Mouse (Mus musculus) myocyte (in vitro differentiated cells): ENCODE measurements around the gene Flad1. TPM values are rescaled to one million over a fixed set of nuclear protein-coding genes. Genes with fewer than 3 reads are reported as not detected.

ENCODE experiments used
- H3K27me3 ChIP-seq: one replicate; pipeline ENCODE4 v1.6.1; 2011; ENCODE audit not compliant: control insufficient read depth, insufficient read depth, insufficient read length
- H3K36me3 ChIP-seq: one replicate; pipeline ENCODE4 v1.6.1; 2011; ENCODE audit not compliant: control insufficient read depth, insufficient read depth
- H3K4me2 ChIP-seq: one replicate; pipeline ENCODE4 v1.6.1; 2011; ENCODE audit warnings: low read depth, control low read depth
- H3K4me3 ChIP-seq: one replicate; pipeline ENCODE4 v1.5.1; 2011; ENCODE audit warnings: mild to moderate bottlenecking, control low read depth, moderate library complexity
- H3K79me2 ChIP-seq: one replicate; pipeline ENCODE4 v1.6.1; 2011; ENCODE audit not compliant: control insufficient read depth, insufficient read depth
- H3ac ChIP-seq: one replicate; pipeline ENCODE4 v1.6.1; 2011; ENCODE audit not compliant: control insufficient read depth, insufficient read length
- CEBPB ChIP-seq: IDR thresholded peaks from 2 replicates; pipeline ENCODE4 v1.6.1; 2011; ENCODE audit warnings: mild to moderate bottlenecking, moderate library complexity; ENCODE audit not compliant: poor library complexity, insufficient read depth, severe bottlenecking
- E2F4 ChIP-seq: IDR thresholded peaks from one replicate; pipeline ENCODE4 v1.6.1; 2011; ENCODE audit warnings: mild to moderate bottlenecking, control low read depth, moderate library complexity; ENCODE audit not compliant: insufficient read depth
- MAX ChIP-seq: IDR thresholded peaks from one replicate; pipeline ENCODE4 v1.6.1; 2011; ENCODE audit warnings: low read depth, mild to moderate bottlenecking, control low read depth
- MYOD1 ChIP-seq, 3 experiments: IDR thresholded peaks; one replicate each; pipeline ENCODE4 v1.6.1; 2011; ENCODE audit warnings: control low read depth in 2 of 3, low read depth in 2 of 3, mild to moderate bottlenecking in 2 of 3, moderate library complexity in 1 of 3; ENCODE audit not compliant: insufficient read length in 2 of 3, control insufficient read depth in 1 of 3
- MYOG ChIP-seq, 3 experiments: IDR thresholded peaks; one replicate each; pipeline ENCODE4 v1.6.1; 2011; ENCODE audit warnings: control low read depth in 2 of 3, low read depth in 2 of 3, mild to moderate bottlenecking in 2 of 3; ENCODE audit not compliant: insufficient read length in 2 of 3, control insufficient read depth in 1 of 3, insufficient read depth in 1 of 3
- POLR2A ChIP-seq: IDR thresholded peaks from one replicate; pipeline ENCODE4 v1.6.1; 2011; ENCODE audit warnings: low read depth, mild to moderate bottlenecking, control low read depth, moderate library complexity; ENCODE audit not compliant: insufficient read length
- POLR2AphosphoS2 ChIP-seq: IDR thresholded peaks from one replicate; pipeline ENCODE4 v1.6.1; 2011; ENCODE audit warnings: low read depth, control low read depth; ENCODE audit not compliant: insufficient read length
- REST ChIP-seq: IDR thresholded peaks from one replicate; pipeline ENCODE4 v1.6.1; 2011; ENCODE audit warnings: mild to moderate bottlenecking, control low read depth, moderate library complexity; ENCODE audit not compliant: insufficient read depth, insufficient read length
- SRF ChIP-seq: IDR thresholded peaks from one replicate; pipeline ENCODE4 v1.6.1; 2011; ENCODE audit warnings: low read depth; ENCODE audit not compliant: control insufficient read depth, insufficient read length
- TCF12 ChIP-seq: IDR thresholded peaks from one replicate; pipeline ENCODE4 v1.6.1; 2011; ENCODE audit warnings: mild to moderate bottlenecking, control low read depth; ENCODE audit not compliant: poor library complexity, insufficient read depth, severe bottlenecking
- TCF3 ChIP-seq: IDR thresholded peaks from one replicate; pipeline ENCODE4 v1.6.1; 2011; ENCODE audit warnings: low read depth, control low read depth; ENCODE audit not compliant: insufficient read length
- USF1 ChIP-seq: IDR thresholded peaks from one replicate; pipeline ENCODE4 v1.6.1; 2011; ENCODE audit warnings: low read depth, mild to moderate bottlenecking, control low read depth, moderate library complexity
- polyA plus RNA-seq: library from polyadenylated mRNA; unstranded; fragments of >200 nt; fragmentation: generic; extraction: Trizol; gene quantifications from one replicate; pipeline ENCODE4 v1.2.1, GENCODE M21; 2012; ENCODE audit warnings: missing spikeins

The Flad1 gene
- polyA plus RNA-seq, 1 experiment = 19.8 TPM

GRCm38 (mm10) chr3:89410864-89411263 is 806 bp downstream of the Flad1 start:
- H3K79me2 ChIP-seq = peaks cover 9% of the 10 kb centered on the region
- no peak overlapping the region for H3ac ChIP-seq
- no peaks in the 10 kb centered on the region for H3K27me3 ChIP-seq
- peak overlapping the region; percentile 41 for H3K4me3 ChIP-seq
- no peak for TF ChIP-seq POLR2AphosphoS2
- no peak for TF ChIP-seq MYOG (IDR thresholded peaks at IDR 0.05; ENCODE audit: control insufficient read depth in 1 of 3, insufficient read depth in 1 of 3, insufficient read length in 2 of 3, low read depth in 2 of 3)
- no peak for TF ChIP-seq MYOD1 (IDR thresholded peaks at IDR 0.05; ENCODE audit: control insufficient read depth in 1 of 3, insufficient read length in 2 of 3, low read depth in 2 of 3)
- no peak for TF ChIP-seq MAX
- no peak for TF ChIP-seq REST
- TF ChIP-seq SRF = no peak
- no peak for TF ChIP-seq POLR2A
- TF ChIP-seq USF1 = no peak
- TF ChIP-seq E2F4 = no peak
- no peak for TF ChIP-seq TCF12
- no peak for TF ChIP-seq CEBPB
- no peak for TF ChIP-seq TCF3
- H3K4me2 ChIP-seq = peak overlapping the region; percentile 86
- peaks cover 11% of the 10 kb centered on the region for H3K36me3 ChIP-seq

GRCm38 (mm10) chr3:89409701-89410100 is 2.0 kb downstream of the Flad1 start:
- H3K27me3 ChIP-seq = no peaks in the 10 kb centered on the region
- no peak overlapping the region for H3K4me3 ChIP-seq
- TF ChIP-seq MAX (no peak), E2F4 (no peak), POLR2A (no peak), CEBPB (no peak), USF1 (no peak), POLR2AphosphoS2 (no peak), TCF3 (no peak), REST (no peak), MYOG (IDR thresholded peaks at IDR 0.05; ENCODE audit: control insufficient read depth in 1 of 3, insufficient read depth in 1 of 3, insufficient read length in 2 of 3, low read depth in 2 of 3) (no peak), TCF12 (no peak), SRF (no peak), MYOD1 (IDR thresholded peaks at IDR 0.05; ENCODE audit: control insufficient read depth in 1 of 3, insufficient read length in 2 of 3, low read depth in 2 of 3) (no peak)
- H3ac ChIP-seq = no peak overlapping the region
- H3K79me2 ChIP-seq = peaks cover 5% of the 10 kb centered on the region
- H3K36me3 ChIP-seq = peaks cover 7% of the 10 kb centered on the region
- no peak overlapping the region for H3K4me2 ChIP-seq

- Histone ChIP-seq H3K4me2 (no peak overlapping the region), H3K27me3 (no peaks in the 10 kb centered on the region), H3K4me3 (no peak overlapping the region), H3ac (no peak overlapping the region), H3K36me3 (peaks cover 4% of the 10 kb centered on the region), H3K79me2 (peaks cover 5% of the 10 kb centered on the region)
- TF ChIP-seq MYOG (IDR thresholded peaks at IDR 0.05; ENCODE audit: control insufficient read depth in 1 of 3, insufficient read depth in 1 of 3, insufficient read length in 2 of 3, low read depth in 2 of 3) (no peak), USF1 (no peak), REST (no peak), E2F4 (no peak), MAX (no peak), CEBPB (no peak), MYOD1 (IDR thresholded peaks at IDR 0.05; ENCODE audit: control insufficient read depth in 1 of 3, insufficient read length in 2 of 3, low read depth in 2 of 3) (no peak), POLR2AphosphoS2 (no peak), TCF3 (no peak), SRF (no peak), TCF12 (no peak), POLR2A (no peak)
These were observed 3.2 kb downstream of the Flad1 start for GRCm38 (mm10) chr3:89408448-89408847.

GRCm38 (mm10) chr3:89406887-89407286 is 4.8 kb downstream of the Flad1 start:
- H3K36me3 ChIP-seq = peaks cover 4% of the 10 kb centered on the region
- no peaks in the 10 kb centered on the region for H3K27me3 ChIP-seq
- no peak overlapping the region for H3K4me3 ChIP-seq
- TF ChIP-seq USF1 (no peak), CEBPB (no peak), REST (no peak), E2F4 (no peak), MYOD1 (IDR thresholded peaks at IDR 0.05; ENCODE audit: control insufficient read depth in 1 of 3, insufficient read length in 2 of 3, low read depth in 2 of 3) (no peak), MYOG (IDR thresholded peaks at IDR 0.05; ENCODE audit: control insufficient read depth in 1 of 3, insufficient read depth in 1 of 3, insufficient read length in 2 of 3, low read depth in 2 of 3) (no peak), TCF12 (no peak), POLR2AphosphoS2 (no peak), MAX (no peak), POLR2A (no peak), SRF (no peak), TCF3 (no peak)
- H3ac ChIP-seq = no peak overlapping the region
- peaks cover 5% of the 10 kb centered on the region for H3K79me2 ChIP-seq
- no peak overlapping the region for H3K4me2 ChIP-seq

DNA sequence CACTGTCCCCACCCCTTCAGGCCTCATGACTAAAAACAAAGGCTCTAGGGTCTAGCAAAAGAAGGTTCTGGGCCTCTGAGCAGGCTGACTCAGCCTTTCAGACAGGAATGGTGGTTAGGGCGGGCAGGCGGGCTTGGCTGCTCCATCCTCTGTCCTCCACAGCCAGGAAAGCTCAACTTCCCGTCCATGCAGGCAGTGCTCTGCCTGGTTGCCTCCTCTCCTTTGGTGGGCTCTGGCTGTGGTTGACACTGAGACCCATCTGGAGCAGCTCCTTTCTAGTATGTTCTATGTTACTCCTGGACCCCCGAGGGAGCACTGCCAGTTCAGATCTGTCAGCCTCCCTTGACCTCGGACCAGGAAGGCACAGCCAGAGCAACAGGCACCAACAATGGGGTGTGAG is 9.0 kb downstream of the Flad1 start, which contains the start of gene Lenep:
Gene Lenep, minus strand, starts transcription at position 101 of the 400 bp plus-strand sequence.
- Histone ChIP-seq H3K4me2 (no peak within 1 kb of the TSS), H3K79me2 (no peaks in the 10 kb centered on the region), H3K27me3 (no peaks in the 10 kb centered on the region), H3ac (no peak within 1 kb of the TSS), H3K36me3 (peaks cover 4% of the 10 kb centered on the region), H3K4me3 (no peak within 1 kb of the TSS)
- TF ChIP-seq SRF (no peak), MAX (no peak), TCF12 (no peak), POLR2A (no peak), TCF3 (no peak), MYOG (IDR thresholded peaks at IDR 0.05; ENCODE audit: control insufficient read depth in 1 of 3, insufficient read depth in 1 of 3, insufficient read length in 2 of 3, low read depth in 2 of 3) (no peak), POLR2AphosphoS2 (no peak), MYOD1 (IDR thresholded peaks at IDR 0.05; ENCODE audit: control insufficient read depth in 1 of 3, insufficient read length in 2 of 3, low read depth in 2 of 3) (no peak), USF1 (no peak), REST (no peak), E2F4 (no peak), CEBPB (no peak)
